Mouse (Mus musculus) left cerebral cortex, postnatal 4 days (tissue): ENCODE measurements at regions not wholly inside any gene's neighbourhood (a gene's known extent, or its start where the extent isn't known, plus 50 kb on each side); places are given as distances from the start of the nearest gene placed in this dataset.
A peak's percentile ranks its signal among the peaks of the same experiment; 100 is the strongest.
"Not testable (repeated sequence)": the region's sequence is repeated elsewhere in the genome, so short reads cannot be mapped to it uniquely, and the experiment has no call there.

Experiments used
- DNase-seq: peaks from one replicate; pipeline ENCODE4 v3.0.0-alpha.2; 2022
- intact Hi-C: fragments of 180-260 bp; cut with DNase I; formaldehyde crosslinking; loops from one replicate; pipeline ENCODE4 v1.15.1; 2025

DNA sequence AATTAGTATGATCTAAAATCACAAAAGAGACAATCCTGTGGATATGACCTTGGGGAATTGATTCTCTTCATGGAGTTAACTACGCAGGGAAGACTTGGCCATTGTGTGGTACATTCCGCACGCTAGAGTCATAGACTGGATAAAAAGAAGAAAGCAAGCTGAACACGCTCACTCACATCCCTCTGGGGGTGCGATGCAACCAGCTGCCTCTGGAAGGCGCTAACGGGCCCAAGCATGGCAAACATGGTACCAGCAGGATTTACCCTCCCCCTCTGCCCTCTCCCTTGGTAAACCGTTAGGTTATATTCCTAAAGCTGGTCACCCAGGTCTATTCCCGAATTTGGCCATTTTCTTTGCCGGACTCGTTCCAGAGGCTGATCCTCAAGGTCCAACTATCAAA lies 102.2 kb upstream of the Dazl start:
- intact Hi-C loops: no loop called here
- DNase-seq: no peak

- intact Hi-C loops: no loop called here
- DNase-seq: no peak
These were observed 103.9 kb upstream of the Dazl start for GRCm38 (mm10) chr17:50397324-50397723.

GRCm38 (mm10) chr17:50407249-50407990 lies 101.8 kb upstream of the Plcl2 start:
- DNase-seq: peak; percentile 64
- intact Hi-C loops: no loop called here

DNA sequence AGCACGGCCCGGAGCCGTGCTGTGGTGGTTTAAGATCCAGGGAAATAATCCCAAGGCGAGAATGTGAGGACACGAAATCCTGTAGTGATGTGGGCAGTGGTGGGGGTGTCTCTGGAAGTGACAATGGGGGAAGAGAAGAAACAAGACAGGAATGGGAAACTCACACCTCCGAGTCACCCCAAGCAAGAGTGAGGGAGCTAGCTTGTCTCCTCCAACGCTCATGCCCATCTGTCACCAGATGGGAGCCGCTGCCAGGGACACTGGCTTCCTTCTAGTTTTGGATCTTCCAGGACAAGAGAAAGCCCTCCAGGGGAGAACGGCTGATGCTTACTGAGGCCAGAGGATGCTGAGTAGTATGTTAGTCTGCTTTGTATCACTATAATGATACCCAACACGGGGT lies 100.6 kb upstream of the Plcl2 start:
- DNase-seq: peak; percentile 50
- intact Hi-C loops: no loop called here

- DNase-seq: no peak
- intact Hi-C loops: no loop called here
These were observed 99.9 kb upstream of the Plcl2 start for GRCm38 (mm10) chr17:50409271-50409670.

- no peak for DNase-seq
- intact Hi-C loops: no loop called here
These were observed 99.3 kb upstream of the Plcl2 start for GRCm38 (mm10) chr17:50409895-50410294.

DNA sequence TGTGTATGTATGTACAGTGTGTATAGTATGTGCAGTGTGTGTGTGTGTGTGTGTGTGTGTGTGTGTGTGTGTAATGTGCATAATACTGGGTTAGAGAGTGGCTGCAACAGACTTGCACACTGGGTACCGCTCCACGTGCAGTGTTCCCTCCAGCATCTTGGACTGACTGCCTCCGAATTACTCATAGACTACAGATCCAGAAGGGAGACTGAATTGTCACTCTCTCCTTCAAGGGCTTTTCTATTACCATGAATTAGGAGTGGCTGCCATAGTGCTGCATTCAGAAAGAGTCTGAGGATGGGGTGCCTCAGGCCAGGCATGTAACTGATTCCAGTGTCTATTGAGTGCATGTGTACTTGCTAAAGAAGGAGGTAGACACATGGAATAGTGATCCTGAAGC lies 98.9 kb upstream of the Plcl2 start:
- intact Hi-C loops: no loop called here
- no peak for DNase-seq

- no peak for DNase-seq
- intact Hi-C loops: no loop called here
These were observed 96.8 kb upstream of the Plcl2 start for GRCm38 (mm10) chr17:50412446-50412845.

DNA sequence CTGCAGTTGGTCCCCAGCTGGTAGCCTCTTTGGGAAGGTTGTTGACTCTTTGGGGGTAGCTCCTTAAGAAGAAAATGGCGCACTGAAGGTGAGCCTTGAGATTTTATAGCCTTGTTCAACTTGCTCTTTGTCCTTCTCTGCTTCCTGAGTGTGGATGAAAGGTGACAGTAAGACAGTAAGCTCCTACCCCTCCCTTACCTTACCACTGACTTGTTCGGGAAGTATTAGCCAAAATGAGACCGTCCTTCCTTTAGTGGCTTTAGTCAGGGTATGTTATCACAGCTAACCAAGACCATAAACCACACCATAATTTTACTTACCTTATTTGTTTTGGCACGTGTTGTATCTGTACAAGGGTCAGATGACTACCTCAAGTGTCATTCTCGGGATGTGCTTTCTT lies 95.3 kb upstream of the Plcl2 start:
- intact Hi-C loops: no loop called here
- DNase-seq: no peak

- intact Hi-C loops: no loop called here
- no peak for DNase-seq
These were observed 93.7 kb upstream of the Plcl2 start for GRCm38 (mm10) chr17:50415331-50416005.

GRCm38 (mm10) chr17:50416119-50416518 lies 93.1 kb upstream of the Plcl2 start:
- intact Hi-C loops: no loop called here
- no peak for DNase-seq

- no peak for DNase-seq
- intact Hi-C loops: no loop called here
These were observed 92.6 kb upstream of the Plcl2 start for GRCm38 (mm10) chr17:50416538-50417113.

DNA sequence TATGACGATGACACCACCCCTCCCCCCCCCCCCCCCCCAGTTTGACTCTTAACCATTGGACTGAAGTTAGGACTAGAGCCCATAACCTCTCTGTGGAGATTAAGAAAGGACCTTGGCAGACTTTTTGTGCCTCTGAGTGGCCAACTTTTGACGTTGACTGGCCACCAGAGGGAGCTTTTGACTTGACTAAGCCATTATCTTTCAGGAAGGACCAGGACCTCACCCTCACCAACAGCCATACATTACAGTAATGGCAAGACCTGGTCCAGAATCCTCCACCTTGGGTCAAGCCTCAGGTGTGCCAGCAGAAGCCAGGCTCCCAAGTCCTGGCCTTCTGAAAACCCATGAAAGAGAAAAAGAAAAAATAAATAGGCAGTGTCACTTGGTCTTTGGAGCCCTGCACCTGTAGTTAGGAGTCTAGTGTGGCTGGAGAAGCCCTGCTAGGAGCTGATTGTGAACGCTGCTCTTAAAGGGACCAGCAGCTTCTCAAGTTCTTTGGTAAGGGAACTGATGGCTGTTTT lies 90.3 kb upstream of the Plcl2 start:
- no peak for DNase-seq
- intact Hi-C loops: no loop called here

GRCm38 (mm10) chr17:50419551-50419950 lies 89.7 kb upstream of the Plcl2 start:
- intact Hi-C loops, DNase-seq: not testable (repeated sequence)

DNA sequence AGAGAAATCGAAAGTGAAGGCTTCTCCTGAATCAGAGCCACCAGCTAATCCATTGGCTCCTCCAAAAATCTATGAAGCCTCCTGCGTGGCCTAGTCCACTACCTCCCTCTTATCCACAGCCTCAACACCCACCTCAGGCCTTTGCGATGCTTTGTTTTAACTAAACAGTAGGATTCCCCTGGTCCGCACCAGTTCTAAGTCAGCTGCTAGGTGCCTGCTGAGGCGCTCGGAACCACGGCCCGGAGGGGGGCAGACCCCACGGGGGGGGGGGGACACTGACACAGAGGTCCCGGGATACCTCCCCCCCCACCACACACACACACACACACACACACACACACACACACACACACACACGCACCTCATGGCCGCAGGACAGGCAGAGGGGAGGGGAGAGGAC lies 89.2 kb upstream of the Plcl2 start:
- DNase-seq: no peak

GRCm38 (mm10) chr17:50420690-50421089 lies 88.5 kb upstream of the Plcl2 start:
- intact Hi-C loops: no loop called here
- no peak for DNase-seq

More for the DNA sequence above, 89.2 kb upstream of the Plcl2 start:
- intact Hi-C loops: no loop called here

DNA sequence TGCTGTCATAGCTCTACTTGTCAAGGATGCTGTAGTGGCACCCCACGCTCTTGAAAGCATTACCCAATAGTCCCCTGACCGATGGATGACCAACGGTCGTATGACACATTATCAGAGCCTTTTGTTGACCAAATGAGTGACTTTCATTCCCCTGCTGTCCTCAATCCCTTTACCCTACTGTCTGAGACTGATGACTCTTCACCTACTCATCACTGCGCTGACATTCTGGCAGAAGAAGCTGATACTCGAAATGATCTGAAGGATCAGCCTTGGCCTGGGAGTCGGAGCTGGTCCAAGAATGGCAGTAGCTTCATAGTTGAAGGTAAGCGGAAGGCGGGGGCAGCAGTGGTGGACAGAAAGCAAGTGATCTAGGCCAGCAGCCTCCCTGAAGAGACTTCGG lies 87.7 kb upstream of the Plcl2 start:
- intact Hi-C loops: no loop called here

GRCm38 (mm10) chr17:50425110-50425509 lies 84.1 kb upstream of the Plcl2 start:
- DNase-seq: no peak
- intact Hi-C loops: no loop called here

More for the DNA sequence above, 87.7 kb upstream of the Plcl2 start:
- DNase-seq: no peak

DNA sequence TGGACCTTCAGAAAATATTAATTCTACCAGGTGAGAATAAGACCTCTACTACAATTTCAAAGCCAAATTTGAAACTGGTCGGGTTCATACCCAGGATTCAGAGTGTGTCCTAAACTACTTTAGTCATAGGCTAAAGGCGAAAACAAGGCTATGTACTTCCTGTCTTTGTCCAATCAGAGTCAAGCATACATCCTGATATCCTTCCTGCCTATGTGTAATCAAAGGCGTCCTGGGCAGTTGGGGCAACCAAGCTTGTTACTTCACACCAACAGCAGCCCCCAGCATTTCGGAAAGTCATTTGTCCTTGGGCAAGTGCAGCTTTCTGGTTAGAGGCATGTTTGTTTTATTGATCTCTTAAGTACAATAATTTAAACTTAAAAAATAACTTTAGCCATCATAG lies 83.7 kb upstream of the Plcl2 start:
- intact Hi-C loops: no loop called here

GRCm38 (mm10) chr17:50426146-50426545 lies 83.1 kb upstream of the Plcl2 start:
- intact Hi-C loops: no loop called here
- DNase-seq: no peak

More for the DNA sequence above, 83.7 kb upstream of the Plcl2 start:
- DNase-seq: no peak

DNA sequence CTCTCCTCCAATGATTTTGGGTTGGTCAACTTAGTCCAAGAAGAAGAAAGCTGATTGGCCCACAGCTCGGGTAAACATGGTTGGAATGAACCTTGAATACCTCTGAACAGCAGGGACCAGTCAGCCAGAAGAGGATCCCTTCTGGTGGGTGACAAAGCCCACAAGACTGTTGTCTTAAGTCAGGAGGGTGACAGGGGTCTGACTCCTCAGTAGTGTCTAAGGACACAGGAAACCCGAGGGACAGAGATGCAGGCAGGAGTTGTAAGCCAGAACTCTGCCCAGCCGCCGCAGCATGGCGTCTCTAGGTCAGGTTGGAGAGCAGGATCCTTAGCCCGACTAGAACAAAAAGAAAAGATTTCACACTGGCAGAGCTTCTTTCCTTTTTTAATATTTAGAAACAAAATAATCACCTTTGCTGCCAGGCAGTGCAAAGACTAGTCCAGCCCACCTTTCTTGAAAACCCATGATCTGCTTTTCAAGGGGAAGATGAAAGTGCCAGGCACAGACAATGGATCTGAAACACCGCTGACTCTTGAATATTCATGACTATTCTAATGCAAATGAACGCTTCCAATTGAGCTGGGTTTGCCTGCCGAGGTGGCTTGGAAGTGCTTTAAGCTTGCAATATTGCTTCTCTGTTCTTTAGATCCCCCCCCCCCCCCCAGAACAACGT lies 81.7 kb upstream of the Plcl2 start:
- DNase-seq: no peak

More for the DNA sequence above, 81.7 kb upstream of the Plcl2 start:
- intact Hi-C loops: no loop called here
